Mouse (Mus musculus) neural tube, embryonic 12.5 days (tissue): ENCODE results near the gene Ace2. TPM values are rescaled to one million over a fixed set of nuclear protein-coding genes. Genes with fewer than 3 reads are reported as not detected.

ENCODE experiments used
- ATAC-seq: fragments of 200-750 bp; cut with Nextera tagmentation; 2 replicates; pipeline ENCODE4 v1.8.0; 2017; ENCODE audit warnings: low read depth, mild to moderate bottlenecking, moderate TSS enrichment, moderate library complexity; ENCODE audit not compliant: low FRiP score
- H3K27ac ChIP-seq: fragments of 300-500 bp; sonication (generic); 2 replicates; pipeline ENCODE4 v1.5.1; 2016
- H3K27me3 ChIP-seq: fragments of 300-500 bp; sonication (generic); replicated peaks from 2 replicates; pipeline ENCODE4 v1.6.1; 2016; ENCODE audit warnings: mild to moderate bottlenecking
- H3K36me3 ChIP-seq: fragments of 300-500 bp; sonication (generic); 2 replicates; pipeline ENCODE4 v1.6.1; 2016; ENCODE audit warnings: mild to moderate bottlenecking
- H3K4me1 ChIP-seq: fragments of 300-500 bp; sonication (generic); 2 replicates; pipeline ENCODE4 v1.6.1; 2016
- H3K4me2 ChIP-seq: fragments of 300-500 bp; sonication (generic); replicated peaks from 2 replicates; pipeline ENCODE4 v1.6.1; 2016; ENCODE audit warnings: mild to moderate bottlenecking
- H3K4me3 ChIP-seq: fragments of 300-500 bp; sonication (generic); 2 replicates; pipeline ENCODE4 v1.5.1; 2016
- H3K9ac ChIP-seq: fragments of 300-500 bp; sonication (generic); 2 replicates; pipeline ENCODE4 v1.6.1; 2016; ENCODE audit warnings: mild to moderate bottlenecking
- H3K9me3 ChIP-seq: fragments of 300-500 bp; sonication (generic); 2 replicates; pipeline ENCODE4 v1.6.1; 2016; ENCODE audit warnings: mild to moderate bottlenecking
- WGBS: fragments of 180-500 bp; shearing (Covaris S2); methylation state at CpG from one replicate; pipeline ENCODE4 v1.1.7; 2016; 5-methylcytosine and 5-hydroxymethylcytosine counted together
- polyA plus RNA-seq: library from polyadenylated mRNA; unstranded; fragments of >200 nt; fragmentation: Nextera tagmentation; extraction: Ambion mirVana; gene quantifications from 2 replicates; pipeline ENCODE4 v1.2.1, GENCODE M21; 2016

Gene Ace2
- not detected in 2 replicates for polyA plus RNA-seq

DNA sequence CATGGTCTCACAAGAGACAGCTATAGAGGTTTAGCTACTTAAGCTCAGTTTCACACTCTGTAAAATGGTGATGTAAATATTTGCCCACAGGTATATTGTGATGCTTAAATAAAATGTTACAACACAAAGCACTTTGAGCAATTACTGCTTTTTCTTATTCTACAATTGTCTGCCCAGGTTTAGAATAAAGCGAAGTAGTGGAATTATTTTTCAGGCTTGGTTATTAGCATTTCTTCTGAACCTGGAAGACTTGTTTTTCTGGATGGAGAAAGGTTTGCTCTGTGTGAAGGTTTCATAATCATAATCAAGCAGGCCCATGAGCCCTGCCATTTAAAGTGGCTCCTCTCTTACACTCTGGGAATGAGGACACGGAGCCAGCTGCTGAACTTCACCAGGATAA is at the start of gene Ace2:
Gene Ace2, plus strand, starts transcription at position 301 of the 400 bp plus-strand sequence.
- WGBS: 87% methylated on average over 2 of the region's 2 CpGs
- no peak for ATAC-seq

GRCm38 (mm10) chrX:164089916-164090315 is 49.2 kb upstream of the Ace2 start:
- H3K4me1 ChIP-seq: no peaks in the 10 kb centered on the region
- 77% methylated on average over 11 of the region's 11 CpGs for WGBS
- H3K27ac ChIP-seq: no peak overlapping the region
- H3K9me3 ChIP-seq: no peaks in the 10 kb centered on the region
- ATAC-seq: no peak
- no peak overlapping the region for H3K9ac ChIP-seq
- no peaks in the 10 kb centered on the region; the same call in 1 of the 2 replicates for H3K27me3 ChIP-seq
- H3K4me3 ChIP-seq: no peak overlapping the region
- H3K36me3 ChIP-seq: no peaks in the 10 kb centered on the region
- no peak overlapping the region for H3K4me2 ChIP-seq

More for the DNA sequence above, at the start of gene Ace2:
- H3K9ac ChIP-seq: no peak within 1 kb of the TSS
- no peaks in the 10 kb centered on the region for H3K9me3 ChIP-seq
- no peaks in the 10 kb centered on the region for H3K36me3 ChIP-seq
- H3K4me1 ChIP-seq: no peaks in the 10 kb centered on the region
- H3K4me3 ChIP-seq: no peak within 1 kb of the TSS
- H3K4me2 ChIP-seq: no peak within 1 kb of the TSS
- H3K27ac ChIP-seq: no peak within 1 kb of the TSS
- no peaks in the 10 kb centered on the region for H3K27me3 ChIP-seq

DNA sequence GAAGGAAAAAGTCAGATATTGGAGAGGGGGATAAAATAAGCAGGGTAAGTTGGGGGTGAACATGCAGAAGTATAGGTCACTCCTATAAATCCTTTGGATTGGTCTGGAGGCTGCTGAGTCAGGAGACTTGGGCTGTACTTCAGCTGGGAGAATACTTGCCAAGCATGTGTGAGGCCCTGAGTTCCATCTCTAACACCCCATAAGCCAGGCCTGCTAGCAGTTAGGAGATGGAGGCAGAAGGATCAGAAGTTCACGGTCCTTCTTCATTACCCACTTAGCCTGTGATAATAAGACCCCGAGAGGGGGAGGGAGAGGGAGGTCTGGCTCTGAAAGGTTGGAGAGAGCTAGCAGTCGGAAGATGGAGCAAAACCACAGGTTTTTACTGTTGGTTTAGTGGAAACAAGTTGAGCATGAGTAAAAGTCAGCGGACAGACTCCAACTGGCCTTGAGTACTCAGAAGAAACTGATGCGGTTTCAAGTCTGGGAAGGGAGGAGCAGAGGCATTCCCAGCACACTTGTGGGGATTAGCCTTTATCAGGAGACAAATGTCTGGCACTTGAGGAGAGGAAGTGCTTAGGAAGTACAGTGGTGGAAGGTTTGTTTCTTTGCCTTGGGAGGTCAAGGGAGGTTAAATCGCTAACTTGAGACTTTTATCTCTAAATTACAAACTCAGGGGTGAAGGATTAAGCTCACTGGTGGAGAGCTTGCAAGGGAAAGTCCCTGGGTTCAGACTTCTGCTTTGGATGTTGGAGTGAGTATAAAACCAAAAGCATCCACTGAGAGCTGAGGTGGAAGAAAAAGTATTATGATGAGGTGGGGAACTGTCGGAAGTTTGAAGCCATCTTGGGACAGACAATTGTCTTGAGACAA is 46.6 kb upstream of the Ace2 start:
- no peak for ATAC-seq
- H3K27me3 ChIP-seq: no peaks in the 10 kb centered on the region; the same call in 1 of the 2 replicates
- no peaks in the 10 kb centered on the region for H3K9me3 ChIP-seq
- H3K9ac ChIP-seq: no peak overlapping the region
- no peak overlapping the region for H3K27ac ChIP-seq
- no peak overlapping the region for H3K4me2 ChIP-seq
- no peaks in the 10 kb centered on the region for H3K36me3 ChIP-seq
- H3K4me1 ChIP-seq: no peaks in the 10 kb centered on the region
- H3K4me3 ChIP-seq: no peak overlapping the region
- 68% methylated on average over 7 of the region's 7 CpGs for whole genome bisulfite sequencing

DNA sequence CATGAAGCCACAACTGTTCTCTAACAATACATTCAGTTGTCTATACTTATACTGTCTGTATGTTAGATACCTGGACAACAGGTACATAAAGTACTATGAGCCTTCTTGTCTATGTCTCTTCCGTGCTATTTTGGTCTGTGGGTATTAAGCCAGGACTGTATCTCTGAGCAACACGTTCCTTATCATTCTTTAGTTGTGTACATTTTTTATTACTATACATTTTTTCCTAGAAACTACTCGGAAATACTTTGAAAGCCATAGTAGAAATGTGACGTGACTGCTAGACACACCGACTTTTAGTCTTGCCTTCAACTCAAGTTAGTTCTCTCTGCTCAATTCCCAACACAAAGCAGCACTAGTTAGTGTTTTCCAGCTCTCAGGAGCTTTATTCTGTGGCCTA is 45.7 kb upstream of the Ace2 start:
- no peak for ATAC-seq
- 86% methylated on average over 5 of the region's 5 CpGs for WGBS

GRCm38 (mm10) chrX:164095838-164096237 is 43.3 kb upstream of the Ace2 start:
- 81% methylated on average over 2 of the region's 2 CpGs for WGBS

More for the DNA sequence above, 45.7 kb upstream of the Ace2 start:
- Histone ChIP-seq H3K9me3 (no peaks in the 10 kb centered on the region), H3K36me3 (no peaks in the 10 kb centered on the region), H3K27me3 (no peaks in the 10 kb centered on the region; the same call in 1 of the 2 replicates), H3K4me2 (no peak overlapping the region), H3K27ac (no peak overlapping the region), H3K4me1 (no peaks in the 10 kb centered on the region), H3K4me3 (no peak overlapping the region), H3K9ac (no peak overlapping the region)

GRCm38 (mm10) chrX:164101483-164101882 is 37.6 kb upstream of the Ace2 start:
- Histone ChIP-seq H3K4me1 (no peaks in the 10 kb centered on the region), H3K4me2 (no peak overlapping the region), H3K4me3 (no peak overlapping the region), H3K9ac (no peak overlapping the region), H3K27me3 (no peaks in the 10 kb centered on the region), H3K9me3 (no peaks in the 10 kb centered on the region), H3K36me3 (no peaks in the 10 kb centered on the region), H3K27ac (no peak overlapping the region)
- no peak for ATAC-seq

More at GRCm38 (mm10) chrX:164095838-164096237, 43.3 kb upstream of the Ace2 start:
- Histone ChIP-seq H3K4me1 (no peaks in the 10 kb centered on the region), H3K4me3 (no peak overlapping the region), H3K27me3 (no peaks in the 10 kb centered on the region; the same call in 1 of the 2 replicates), H3K4me2 (no peak overlapping the region), H3K9me3 (no peaks in the 10 kb centered on the region), H3K9ac (no peak overlapping the region), H3K27ac (no peak overlapping the region), H3K36me3 (no peaks in the 10 kb centered on the region)
- no peak for ATAC-seq

DNA sequence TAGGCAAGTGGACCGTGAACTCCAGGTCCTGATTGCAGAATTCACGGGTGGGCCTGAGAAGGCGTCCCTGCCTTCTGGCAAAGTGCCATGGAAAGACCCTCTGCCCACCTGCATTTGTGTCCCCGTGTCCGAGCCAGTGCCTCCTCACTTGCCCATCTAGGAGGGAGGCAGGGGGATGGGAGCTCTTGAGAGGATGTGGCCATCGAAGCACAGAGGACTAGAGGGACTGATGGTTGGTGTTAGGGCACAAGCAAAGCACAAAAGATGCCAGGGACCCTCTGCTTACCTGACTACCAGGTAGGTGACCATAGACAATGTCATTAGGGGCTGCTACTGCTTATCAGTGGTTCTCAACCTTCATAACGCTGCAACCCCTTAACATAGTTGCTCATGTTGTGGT is 36.9 kb upstream of the Ace2 start:
- no peaks in the 10 kb centered on the region for H3K9me3 ChIP-seq
- no peaks in the 10 kb centered on the region for H3K4me1 ChIP-seq
- H3K4me2 ChIP-seq: no peak overlapping the region
- no peaks in the 10 kb centered on the region for H3K36me3 ChIP-seq
- no peak overlapping the region for H3K4me3 ChIP-seq
- H3K27me3 ChIP-seq: no peaks in the 10 kb centered on the region
- no peak for ATAC-seq
- no peak overlapping the region for H3K9ac ChIP-seq
- WGBS: 92% methylated on average over 7 of the region's 7 CpGs
- H3K27ac ChIP-seq: no peak overlapping the region

DNA sequence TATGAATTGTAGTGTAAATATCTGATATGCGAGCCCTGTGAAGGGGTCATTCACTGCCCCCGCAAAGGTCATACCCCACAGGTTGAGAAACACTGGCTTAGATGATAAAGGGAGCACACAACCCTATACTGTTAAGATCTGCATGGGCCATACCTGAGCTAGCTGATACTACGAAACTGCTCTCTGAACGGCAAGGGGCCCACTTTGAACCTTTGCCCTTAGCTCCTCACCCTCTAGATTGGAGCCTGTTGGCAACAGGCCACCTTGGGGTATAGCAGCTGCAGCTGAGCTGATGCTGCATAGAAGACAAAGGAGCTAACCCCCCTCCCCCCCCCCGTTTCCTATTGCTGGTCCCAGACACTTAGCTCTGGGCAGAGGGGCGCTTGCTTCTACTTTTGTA is 36.5 kb upstream of the Ace2 start:
- no peak overlapping the region for H3K27ac ChIP-seq
- H3K4me2 ChIP-seq: no peak overlapping the region
- H3K4me1 ChIP-seq: no peaks in the 10 kb centered on the region
- H3K9ac ChIP-seq: no peak overlapping the region
- no peaks in the 10 kb centered on the region for H3K9me3 ChIP-seq
- ATAC-seq: no peak
- H3K4me3 ChIP-seq: no peak overlapping the region
- WGBS: 64% methylated on average over 6 of the region's 6 CpGs
- no peaks in the 10 kb centered on the region for H3K36me3 ChIP-seq
- no peaks in the 10 kb centered on the region for H3K27me3 ChIP-seq

DNA sequence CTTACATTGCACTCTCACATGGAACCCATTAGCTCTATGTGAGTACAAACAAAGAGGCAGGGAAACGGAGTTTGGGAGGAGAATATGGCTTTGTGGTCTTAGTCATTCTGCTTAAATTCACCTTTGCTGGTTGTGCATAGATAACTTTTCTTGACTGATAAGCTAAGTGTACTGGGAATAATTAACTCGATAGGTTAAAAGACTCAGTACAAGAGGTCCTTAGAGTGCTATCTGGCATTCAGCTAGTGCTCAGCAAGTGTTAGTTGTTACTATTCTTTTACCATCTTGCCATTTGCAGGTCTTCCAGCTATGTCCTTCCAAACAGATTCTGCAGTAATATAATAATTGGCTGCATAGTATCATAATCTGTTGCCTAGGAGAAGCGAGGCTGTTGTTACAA is 28.0 kb upstream of the Ace2 start:
- H3K9me3 ChIP-seq: no peaks in the 10 kb centered on the region
- H3K9ac ChIP-seq: no peak overlapping the region
- H3K27ac ChIP-seq: no peak overlapping the region
- H3K27me3 ChIP-seq: no peaks in the 10 kb centered on the region
- no peak overlapping the region for H3K4me2 ChIP-seq
- H3K4me1 ChIP-seq: no peaks in the 10 kb centered on the region
- ATAC-seq: no peak
- WGBS: 80% methylated on average over 3 of the region's 3 CpGs
- H3K4me3 ChIP-seq: no peak overlapping the region
- H3K36me3 ChIP-seq: no peaks in the 10 kb centered on the region

GRCm38 (mm10) chrX:164113744-164114143 is 25.4 kb upstream of the Ace2 start:
- Histone ChIP-seq H3K27me3 (no peaks in the 10 kb centered on the region), H3K27ac (no peak overlapping the region), H3K9ac (no peak overlapping the region), H3K9me3 (no peaks in the 10 kb centered on the region), H3K4me2 (no peak overlapping the region), H3K36me3 (no peaks in the 10 kb centered on the region), H3K4me3 (no peak overlapping the region), H3K4me1 (no peaks in the 10 kb centered on the region)
- ATAC-seq: no peak
- 85% methylated on average over 6 of the region's 6 CpGs for WGBS

DNA sequence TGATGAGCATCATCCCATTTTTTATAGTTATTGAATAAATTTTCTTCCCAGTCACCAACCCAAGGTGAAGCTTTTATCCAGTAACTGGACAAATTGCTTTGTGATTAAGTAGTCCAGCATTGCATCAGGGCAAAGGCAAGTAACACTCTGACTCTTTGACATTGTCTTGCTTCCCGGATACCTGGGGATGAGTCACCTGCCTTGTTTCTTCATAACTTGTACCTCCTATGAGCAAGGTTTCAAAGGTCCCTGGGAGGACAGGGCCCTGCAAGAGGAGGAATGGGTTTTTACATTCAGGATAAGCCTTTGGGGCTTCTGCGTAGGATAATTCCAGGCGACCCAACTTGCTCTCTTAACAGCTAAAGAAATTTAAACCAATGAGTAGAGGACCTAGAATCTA is 15.2 kb upstream of the Ace2 start:
- H3K4me1 ChIP-seq: no peaks in the 10 kb centered on the region
- WGBS: 90% methylated on average over 3 of the region's 3 CpGs
- H3K9ac ChIP-seq: no peak overlapping the region
- H3K27ac ChIP-seq: no peak overlapping the region
- ATAC-seq: no peak
- no peak overlapping the region for H3K4me2 ChIP-seq
- no peaks in the 10 kb centered on the region for H3K36me3 ChIP-seq
- no peaks in the 10 kb centered on the region for H3K9me3 ChIP-seq
- H3K27me3 ChIP-seq: no peaks in the 10 kb centered on the region
- H3K4me3 ChIP-seq: no peak overlapping the region

GRCm38 (mm10) chrX:164133531-164133930 is 5.6 kb upstream of the Ace2 start:
- H3K27ac ChIP-seq: no peak overlapping the region
- no peaks in the 10 kb centered on the region for H3K36me3 ChIP-seq
- H3K4me2 ChIP-seq: no peak overlapping the region
- no peak for ATAC-seq
- no peaks in the 10 kb centered on the region for H3K27me3 ChIP-seq
- H3K4me1 ChIP-seq: no peaks in the 10 kb centered on the region
- 94% methylated on average over 3 of the region's 3 CpGs for WGBS
- no peaks in the 10 kb centered on the region for H3K9me3 ChIP-seq
- H3K9ac ChIP-seq: no peak overlapping the region
- H3K4me3 ChIP-seq: no peak overlapping the region

- Histone ChIP-seq H3K27me3 (no peaks in the 10 kb centered on the region), H3K9me3 (no peaks in the 10 kb centered on the region), H3K9ac (no peak overlapping the region), H3K36me3 (no peaks in the 10 kb centered on the region), H3K4me3 (no peak overlapping the region), H3K4me1 (no peaks in the 10 kb centered on the region), H3K4me2 (no peak overlapping the region), H3K27ac (no peak overlapping the region)
- ATAC-seq: no peak
- WGBS: 83% methylated on average over 4 of the region's 4 CpGs
These were observed 3.8 kb upstream of the Ace2 start for GRCm38 (mm10) chrX:164135304-164135818.
